Mouse (Mus musculus) forebrain, embryonic 11.5 days (tissue): ENCODE results near the gene Tcl1b5. TPM values are rescaled to one million over a fixed set of nuclear protein-coding genes. Genes with fewer than 3 reads are reported as not detected.
"Not testable (repeated sequence)": the region's sequence is repeated elsewhere in the genome, so short reads cannot be mapped to it uniquely, and the experiment has no call there.

ENCODE experiments used
- ATAC-seq: fragments of 200-750 bp; cut with Nextera tagmentation; replicated peaks from 2 replicates; pipeline ENCODE4 v1.8.0; 2017; ENCODE audit warnings: moderate TSS enrichment; ENCODE audit not compliant: low FRiP score
- DNase-seq: peaks from one replicate; pipeline ENCODE4 v3.0.0-alpha.2; 2017; ENCODE audit warnings: low spot score
- H3K27ac ChIP-seq: fragments of 300-500 bp; sonication (generic); 2 replicates; pipeline ENCODE4 v1.5.1; 2014; ENCODE audit warnings: low read depth, low read length
- H3K27me3 ChIP-seq: fragments of 300-500 bp; sonication (generic); 2 replicates; pipeline ENCODE4 v1.6.1; 2014; ENCODE audit warnings: mild to moderate bottlenecking, low read length, mixed read lengths; ENCODE audit not compliant: control insufficient read depth, insufficient read depth
- H3K36me3 ChIP-seq: fragments of 300-500 bp; sonication (generic); 2 replicates; pipeline ENCODE4 v1.6.1; 2014; ENCODE audit warnings: mild to moderate bottlenecking, low read length, moderate library complexity, mixed read lengths; ENCODE audit not compliant: control insufficient read depth, insufficient read depth
- H3K4me1 ChIP-seq: fragments of 300-500 bp; sonication (generic); replicated peaks from 2 replicates; pipeline ENCODE4 v1.6.1; 2014; ENCODE audit warnings: low read length, mixed read lengths; ENCODE audit not compliant: control insufficient read depth, insufficient read depth
- H3K4me2 ChIP-seq: fragments of 300-500 bp; sonication (generic); 2 replicates; pipeline ENCODE4 v1.6.1; 2014; ENCODE audit warnings: low read depth, mild to moderate bottlenecking, low read length, moderate library complexity, mixed read lengths; ENCODE audit not compliant: severe bottlenecking
- H3K4me3 ChIP-seq: fragments of 300-500 bp; sonication (generic); 2 replicates; pipeline ENCODE4 v1.5.1; 2014; ENCODE audit warnings: low read depth, low read length
- H3K9ac ChIP-seq: fragments of 300-500 bp; sonication (generic); 2 replicates; pipeline ENCODE4 v1.6.1; 2014; ENCODE audit warnings: low read length
- H3K9me3 ChIP-seq: fragments of 300-500 bp; sonication (generic); 2 replicates; pipeline ENCODE4 v1.6.1; 2016; ENCODE audit warnings: low read length, mixed read lengths; ENCODE audit not compliant: control insufficient read depth
- WGBS: fragments of 180-500 bp; shearing (Covaris S2); extraction: QIAGEN DNeasy Blood & Tissue Kit; methylation state at CpG from one replicate; pipeline ENCODE4 v1.1.7; 2014; 5-methylcytosine and 5-hydroxymethylcytosine counted together
- polyA plus RNA-seq: library from polyadenylated mRNA; unstranded; fragments of >200 nt; fragmentation: Nextera tagmentation; extraction: Ambion mirVana; gene quantifications from 2 replicates; pipeline ENCODE4 v1.2.1, GENCODE M21; 2014

The Tcl1b5 gene
- polyA plus RNA-seq, 1 experiment from 2014 or later = not detected

DNA sequence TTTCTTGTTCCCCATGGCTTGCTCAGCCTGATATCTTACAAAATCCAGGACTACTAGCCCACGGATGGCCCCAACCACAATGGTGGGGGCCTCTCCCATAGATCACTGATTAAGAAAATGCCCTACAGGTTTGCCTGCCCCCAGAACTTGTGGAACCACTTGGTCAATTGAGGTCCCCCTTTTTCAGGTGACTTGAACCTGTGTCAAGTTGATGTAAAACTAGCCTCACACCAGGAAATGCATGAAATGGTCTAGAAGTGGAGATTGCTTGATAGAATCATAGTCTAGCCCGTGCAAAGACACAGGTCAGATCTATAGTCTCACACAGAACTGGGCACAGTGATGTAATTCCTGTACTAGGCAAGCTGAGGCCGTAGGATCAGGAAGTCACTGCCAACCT is 30.4 kb upstream of the Tcl1b5 start, which contains the start of gene Tcl1b2:
Gene Tcl1b2 (plus strand): TSS at position 301 of the 400 bp plus-strand sequence.
- DNase-seq (no peak), ATAC-seq (no peak)
- Histone ChIP-seq H3K27ac (no peak within 1 kb of the TSS), H3K4me2 (no peak within 1 kb of the TSS), H3K9ac (no peak within 1 kb of the TSS), H3K4me3 (no peak within 1 kb of the TSS), H3K36me3 (no peaks in the 10 kb centered on the region), H3K4me1 (no peaks in the 10 kb centered on the region), H3K27me3 (no peaks in the 10 kb centered on the region), H3K9me3 (no peaks in the 10 kb centered on the region)
- 74% methylated on average over 3 of the region's 3 CpGs for WGBS

DNA sequence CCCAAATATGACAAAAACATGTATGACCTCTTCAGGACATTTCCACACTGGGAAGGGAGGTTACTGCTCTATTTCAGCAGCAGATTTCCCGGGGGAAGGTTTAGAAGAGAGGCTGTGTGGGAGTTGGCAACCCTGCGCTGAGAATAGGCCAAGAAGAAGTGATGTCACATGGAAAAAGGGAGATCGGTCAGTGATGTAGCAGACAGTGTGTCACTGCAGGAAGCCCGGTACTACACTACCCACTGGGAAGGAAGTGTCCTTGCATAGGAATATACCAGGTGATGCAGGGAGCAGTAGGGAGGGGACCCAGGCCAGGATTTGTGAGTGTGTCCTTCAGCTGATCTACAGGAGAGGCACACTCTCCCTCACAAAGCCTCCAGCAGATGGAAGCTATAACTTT is 20.9 kb upstream of the Tcl1b5 start:
- H3K4me3 ChIP-seq, H3K9ac ChIP-seq, H3K4me1 ChIP-seq, H3K36me3 ChIP-seq, H3K4me2 ChIP-seq, DNase-seq, H3K9me3 ChIP-seq, H3K27ac ChIP-seq, H3K27me3 ChIP-seq, ATAC-seq: not testable (repeated sequence)
- WGBS = 80% methylated on average over 4 of the region's 4 CpGs

DNA sequence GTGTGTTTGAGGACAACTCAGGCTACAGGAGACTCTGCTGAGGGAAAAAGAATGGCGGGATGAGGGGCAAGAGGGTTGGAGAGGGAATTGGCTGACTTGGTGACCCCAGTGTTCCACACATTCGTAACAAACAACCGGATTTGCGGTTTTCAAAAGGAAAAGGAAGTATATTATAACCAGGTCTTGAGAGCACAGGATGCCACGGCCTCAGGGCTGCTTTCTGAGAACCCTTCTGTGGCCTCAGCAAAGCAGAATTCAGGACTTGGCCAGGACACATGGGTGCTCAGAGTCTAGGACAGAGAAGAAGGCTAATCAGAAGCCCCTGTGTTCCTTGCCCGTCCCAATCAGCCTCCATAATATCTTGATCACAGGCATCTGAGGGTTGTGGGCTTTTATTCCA is 17.3 kb upstream of the Tcl1b5 start:
- Histone ChIP-seq H3K27ac (no peak overlapping the region), H3K9me3 (no peaks in the 10 kb centered on the region), H3K36me3 (no peaks in the 10 kb centered on the region), H3K4me3 (no peak overlapping the region), H3K9ac (no peak overlapping the region), H3K27me3 (no peaks in the 10 kb centered on the region), H3K4me2 (no peak overlapping the region), H3K4me1 (no peaks in the 10 kb centered on the region)
- WGBS = 83% methylated on average over 6 of the region's 6 CpGs
- DNase-seq = no peak
- ATAC-seq = no peak

DNA sequence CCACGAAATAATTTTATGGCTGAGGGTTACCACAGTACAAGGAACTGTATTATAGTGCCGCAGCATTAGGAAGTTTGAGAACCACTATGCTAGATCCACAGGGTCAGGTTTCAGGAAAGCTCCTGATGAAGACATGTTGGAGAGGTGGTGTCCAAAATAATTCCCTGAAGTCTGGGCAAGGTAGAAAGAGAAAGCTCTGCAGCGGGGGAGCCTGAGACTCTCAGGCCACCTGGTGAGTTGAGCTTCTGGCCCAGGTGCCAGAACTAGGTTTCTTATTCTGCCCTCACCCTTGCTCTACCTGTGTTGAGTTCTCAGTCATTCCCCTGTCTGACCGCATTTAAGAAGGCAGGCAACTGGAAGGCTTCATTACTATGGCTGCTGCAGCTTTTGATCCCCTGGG is 16.8 kb upstream of the Tcl1b5 start, which contains the start of gene Tcl1b1:
Gene Tcl1b1 (plus strand): TSS at position 301 of the 400 bp plus-strand sequence.
- H3K27me3 ChIP-seq = no peaks in the 10 kb centered on the region
- ATAC-seq (no peak), DNase-seq (no peak)
- 83% methylated on average over 4 of the region's 4 CpGs for WGBS
- H3K4me1 ChIP-seq = no peaks in the 10 kb centered on the region
- H3K4me3 ChIP-seq = no peak within 1 kb of the TSS
- H3K9ac ChIP-seq = no peak within 1 kb of the TSS
- no peak within 1 kb of the TSS for H3K4me2 ChIP-seq
- H3K36me3 ChIP-seq = no peaks in the 10 kb centered on the region
- no peaks in the 10 kb centered on the region for H3K9me3 ChIP-seq
- no peak within 1 kb of the TSS for H3K27ac ChIP-seq

DNA sequence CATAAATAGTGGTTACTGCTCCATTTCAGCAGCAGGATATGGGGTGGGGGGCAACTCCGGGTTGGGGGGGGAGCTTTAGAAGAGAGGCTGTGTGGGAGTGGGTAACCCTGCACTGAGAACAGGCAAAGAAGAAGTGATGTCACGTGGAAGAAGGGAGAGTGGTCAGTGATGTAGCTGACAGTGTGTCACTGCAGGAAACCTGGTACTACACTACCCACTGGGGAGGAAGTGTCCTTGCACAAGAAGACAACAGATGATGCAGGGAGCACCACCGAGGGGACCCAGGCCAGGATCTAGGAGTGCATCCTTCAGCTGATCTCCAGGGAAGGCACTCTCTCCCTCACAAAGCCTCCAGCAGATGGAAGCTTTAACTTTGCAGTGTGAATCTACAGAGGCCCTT is 9.4 kb upstream of the Tcl1b5 start:
- H3K27ac ChIP-seq = no peak overlapping the region
- H3K4me1 ChIP-seq = no peaks in the 10 kb centered on the region
- H3K27me3 ChIP-seq = no peaks in the 10 kb centered on the region
- H3K36me3 ChIP-seq = no peaks in the 10 kb centered on the region
- H3K4me2 ChIP-seq = no peak overlapping the region
- DNase-seq = no peak
- no peak overlapping the region for H3K9ac ChIP-seq
- 87% methylated on average over 3 of the region's 3 CpGs for WGBS
- no peaks in the 10 kb centered on the region for H3K9me3 ChIP-seq
- H3K4me3 ChIP-seq = no peak overlapping the region
- ATAC-seq = no peak

DNA sequence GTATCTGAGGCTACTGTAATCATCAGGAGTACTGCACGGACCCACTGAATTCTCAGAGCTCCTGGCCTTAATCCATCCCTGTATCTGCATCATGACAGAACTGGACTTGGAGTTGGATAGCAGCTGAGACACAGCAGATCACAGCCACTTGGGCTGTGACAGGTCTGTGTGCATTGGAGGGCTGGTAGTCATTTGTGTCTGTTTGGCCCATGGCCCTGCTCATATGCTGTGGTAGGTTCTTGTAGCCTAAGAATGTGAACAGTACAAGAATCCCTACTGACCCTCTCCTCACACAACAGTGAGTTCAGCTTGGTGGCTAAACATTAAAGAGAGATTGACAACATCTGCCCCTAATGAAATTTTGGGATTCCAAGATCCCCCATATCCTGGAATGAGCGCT is 2.8 kb upstream of the Tcl1b5 start:
- Histone ChIP-seq H3K9ac (no peak overlapping the region), H3K9me3 (no peaks in the 10 kb centered on the region), H3K4me2 (no peak overlapping the region), H3K27ac (no peak overlapping the region), H3K4me1 (no peaks in the 10 kb centered on the region), H3K4me3 (no peak overlapping the region), H3K27me3 (no peaks in the 10 kb centered on the region), H3K36me3 (no peaks in the 10 kb centered on the region)
- no peak for DNase-seq
- WGBS = 90% methylated on average over 2 of the region's 2 CpGs
- no peak for ATAC-seq

DNA sequence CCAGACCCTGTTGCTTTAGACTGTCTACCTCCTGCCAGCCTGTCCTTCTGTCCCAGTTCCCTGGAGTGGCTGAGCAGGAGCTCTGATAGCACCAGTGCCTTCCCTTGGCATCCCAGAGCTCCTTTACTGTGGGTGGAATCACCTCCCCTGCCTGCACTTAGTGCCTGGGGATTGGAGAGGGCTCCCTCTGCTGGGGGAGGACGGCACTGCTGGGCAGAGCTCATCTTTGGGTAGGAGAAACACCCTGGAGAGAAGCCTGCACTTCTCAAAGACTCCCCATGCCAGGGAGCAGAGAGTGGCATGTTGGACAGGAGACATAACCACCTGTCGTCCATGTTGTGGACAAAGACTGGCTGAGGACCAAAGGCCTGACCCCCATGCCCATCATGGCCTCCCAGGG is 1.8 kb upstream of the Tcl1b5 start:
- H3K27ac ChIP-seq, DNase-seq, H3K4me1 ChIP-seq, H3K4me3 ChIP-seq, H3K27me3 ChIP-seq, H3K36me3 ChIP-seq, H3K9me3 ChIP-seq, H3K4me2 ChIP-seq, H3K9ac ChIP-seq, ATAC-seq: not testable (repeated sequence)
- 23% methylated on average over 2 of the region's 2 CpGs for WGBS

DNA sequence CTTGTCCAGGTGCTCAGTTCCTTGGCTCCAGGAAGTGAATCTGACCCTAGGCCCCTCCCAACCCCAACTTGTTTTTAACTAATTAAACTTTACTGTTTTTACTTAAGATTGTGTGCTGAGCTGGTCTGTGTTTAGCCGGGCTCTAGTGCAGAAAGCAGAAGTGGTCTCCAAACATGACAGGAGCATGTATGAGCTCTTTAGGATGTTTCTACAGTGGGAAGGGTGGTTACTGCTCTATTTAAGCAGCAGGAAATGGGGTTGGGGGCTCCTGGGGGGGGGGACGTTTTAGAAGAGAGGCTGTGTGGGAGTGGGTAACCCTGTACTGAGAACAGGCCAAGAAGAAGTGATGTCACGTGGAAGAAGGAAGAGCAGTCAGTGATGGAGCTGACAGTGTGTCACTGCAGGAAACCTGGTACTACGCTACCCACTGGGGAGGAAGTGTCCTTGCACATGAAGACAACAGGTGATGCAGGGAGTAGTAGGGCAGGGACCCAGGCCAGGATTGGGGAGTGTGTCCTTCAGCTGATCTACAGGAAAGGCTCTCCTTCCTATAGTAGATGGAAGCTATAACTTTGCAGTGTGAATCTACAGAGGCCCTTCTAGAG is 5.0 kb downstream of the Tcl1b5 start:
- 81% methylated on average over 4 of the region's 4 CpGs for WGBS
- not testable (repeated sequence) for ATAC-seq, H3K36me3 ChIP-seq, H3K4me3 ChIP-seq, H3K4me1 ChIP-seq, H3K27ac ChIP-seq, H3K9me3 ChIP-seq, H3K27me3 ChIP-seq, H3K4me2 ChIP-seq, DNase-seq, H3K9ac ChIP-seq

DNA sequence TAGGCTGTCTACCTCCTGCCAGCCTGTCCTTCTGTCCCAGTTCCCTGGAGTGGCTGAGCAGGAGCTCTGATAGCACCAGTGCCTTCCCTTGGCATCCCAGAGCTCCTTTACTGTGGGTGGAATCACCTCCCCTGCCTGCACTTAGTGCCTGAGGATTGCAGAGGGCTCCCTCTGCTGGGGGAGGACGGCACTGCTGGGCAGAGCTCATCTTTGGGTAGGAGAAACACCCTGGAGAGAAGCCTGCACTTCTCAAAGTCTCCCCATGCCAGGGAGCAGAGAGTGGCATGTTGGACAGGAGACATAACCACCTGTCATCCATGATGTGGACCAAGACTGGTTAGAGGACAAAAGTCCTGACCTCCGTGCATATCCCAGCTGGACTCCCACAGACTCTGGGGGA is 12.8 kb downstream of the Tcl1b5 start:
- not testable (repeated sequence) for H3K9me3 ChIP-seq, H3K4me2 ChIP-seq, H3K9ac ChIP-seq, H3K4me3 ChIP-seq, H3K36me3 ChIP-seq, H3K27me3 ChIP-seq, ATAC-seq, DNase-seq, H3K27ac ChIP-seq, H3K4me1 ChIP-seq
- 60% methylated on average over 2 of the region's 2 CpGs for WGBS
